In genomic region chr16:44976892-44977633, GRCm38 (mm10) we compare ENCODE assay signal across 32 mouse cellular contexts. TPM values are rescaled to one million over a fixed set of nuclear protein-coding genes. Genes with fewer than 3 reads are reported as not detected.
A peak's percentile ranks its signal among the peaks of the same experiment; 100 is the strongest.
DNase-seq lines count a peak whose midpoint lies in the region; ATAC-seq and TF ChIP-seq lines count a peak whose summit lies in the region.
"Had no signal": no experiment of that assay in that cellular context is flagged by ENCODE, and none has a peak within 500 bp of the region (broad histone marks: within the 10 kb centered on the region; RNA-seq: fewer than 3 reads in every experiment).

No protein-coding gene starts in this region.

- 35% methylated on average over 6 of the region's 6 CpGs for WGBS in lung, embryonic 16.5 days
- 34% methylated on average over 6 of the region's 6 CpGs for WGBS in limb, embryonic 11.5 days
- 28% methylated on average over 6 of the region's 6 CpGs for WGBS in stomach, postnatal 0 days

- peak; percentile 68; the same call in 1 of the 2 replicates for ATAC-seq in lung, embryonic 16.5 days (ENCODE audit: low read depth)
- peak; percentile 89 for ATAC-seq in limb, embryonic 11.5 days (ENCODE audit: insufficient number of reproducible peaks, low FRiP score, low TSS enrichment, low read depth)
- ATAC-seq in stomach, postnatal 0 days (ENCODE audit: low FRiP score, low TSS enrichment): peak; percentile 88
- no peak for ATAC-seq in megakaryocyte-erythroid progenitor cell, adult 5-6 weeks (replicated peaks; ENCODE audit: low FRiP score, low TSS enrichment, poor library complexity, severe bottlenecking)
- ATAC-seq: activated CD4-positive, CD25-positive, alpha-beta regulatory T cell, adult 4 months; CD4-positive, CD25-positive, alpha-beta regulatory T cell, adult 4 months had no signal

- H3K9me3 ChIP-seq in lung, embryonic 16.5 days (ENCODE audit: control insufficient read depth, low read length): no peaks in the 10 kb centered on the region
- no peaks in the 10 kb centered on the region for H3K9me3 ChIP-seq in limb, embryonic 11.5 days (ENCODE audit: control insufficient read depth, low read length)
- H3K9me3 ChIP-seq in stomach, postnatal 0 days (ENCODE audit: control insufficient read depth, low read length): no peaks in the 10 kb centered on the region
- H3K9me3 ChIP-seq: G1E; hindbrain, embryonic 12.5 days; neural tube, embryonic 13.5 days had no signal

- no peak for TF ChIP-seq EP300 in stomach, postnatal 0 days (optimal IDR thresholded peaks at IDR 0.05)

- peaks cover 4% of the 10 kb centered on the region; the same call in 1 of the 2 replicates for H3K4me1 ChIP-seq in lung, embryonic 16.5 days (replicated peaks; ENCODE audit: control insufficient read depth, insufficient read depth, low read length)
- H3K4me1 ChIP-seq in limb, embryonic 11.5 days (ENCODE audit: control insufficient read depth, insufficient read depth, low read length): no peaks in the 10 kb centered on the region; the same call in 1 of the 2 replicates
- H3K4me1 ChIP-seq in stomach, postnatal 0 days (replicated peaks; ENCODE audit: control insufficient read depth, insufficient read depth): no peaks in the 10 kb centered on the region
- H3K4me1 ChIP-seq: embryonic facial prominence, embryonic 15.5 days; hindbrain, embryonic 12.5 days had no signal

- peak; percentile 17 for DNase-seq in embryo, embryonic 11 days
- no peak for DNase-seq in embryo, embryonic 9.5 days (ENCODE audit: extremely low spot score)
- DNase-seq in lung, postnatal 25 days (ENCODE audit: low spot score): no peak
- no peak for DNase-seq in limb, embryonic 11.5 days (ENCODE audit: low spot score)
- DNase-seq in stomach, postnatal 0 days (ENCODE audit: low spot score): no peak
- DNase-seq in spleen, postnatal 36 days (ENCODE audit: low spot score in 2 of 2): no peak
- DNase-seq: adrenal gland, postnatal 36 days; cerebellum, adult 2 months; cerebellum, postnatal 36 days; gastrocnemius, adult 2 months; heart, postnatal 10 days; layer of hippocampus, postnatal 36 days; lung, adult 18-20 months; midbrain, embryonic 14.5 days; right cerebral cortex, adult 18-20 months; thymus, adult 18-20 months had no signal

- no peak overlapping the region for H3K9ac ChIP-seq in lung, embryonic 16.5 days (ENCODE audit: low read length)
- H3K9ac ChIP-seq in limb, embryonic 11.5 days (ENCODE audit: low read length): no peak overlapping the region
- H3K9ac ChIP-seq in stomach, postnatal 0 days (ENCODE audit: low read length): no peak overlapping the region
- H3K9ac ChIP-seq: embryonic facial prominence, embryonic 15.5 days; hindbrain, embryonic 12.5 days; neural tube, embryonic 13.5 days had no signal

- no peaks in the 10 kb centered on the region for H3K36me3 ChIP-seq in lung, embryonic 16.5 days (ENCODE audit: control insufficient read depth, insufficient read depth, low read length)
- no peaks in the 10 kb centered on the region for H3K36me3 ChIP-seq in limb, embryonic 11.5 days (ENCODE audit: control insufficient read depth, insufficient read depth, low read length)
- no peaks in the 10 kb centered on the region for H3K36me3 ChIP-seq in stomach, postnatal 0 days (ENCODE audit: control insufficient read depth, insufficient read depth, low read length)
- H3K36me3 ChIP-seq: embryonic facial prominence, embryonic 15.5 days; G1E; hindbrain, embryonic 12.5 days; neural tube, embryonic 13.5 days had no signal

- H3K27me3 ChIP-seq in lung, embryonic 16.5 days (ENCODE audit: control insufficient read depth, insufficient read depth, low read depth, low read length): no peaks in the 10 kb centered on the region
- H3K27me3 ChIP-seq in limb, embryonic 11.5 days (ENCODE audit: control insufficient read depth, insufficient read depth, low read length): no peaks in the 10 kb centered on the region
- no peaks in the 10 kb centered on the region for H3K27me3 ChIP-seq in stomach, postnatal 0 days (ENCODE audit: control insufficient read depth, insufficient read depth, low read length)
- H3K27me3 ChIP-seq: embryonic facial prominence, embryonic 15.5 days; hindbrain, embryonic 12.5 days; neural tube, embryonic 13.5 days had no signal

- H3K4me3 ChIP-seq in lung, embryonic 16.5 days (ENCODE audit: low read length): no peak overlapping the region
- no peak overlapping the region for H3K4me3 ChIP-seq in limb, embryonic 11.5 days (ENCODE audit: low read depth, low read length)
- no peak overlapping the region for H3K4me3 ChIP-seq in stomach, postnatal 0 days (ENCODE audit: low read depth, low read length)
- H3K4me3 ChIP-seq: embryonic facial prominence, embryonic 15.5 days; gastrocnemius, adult 2 months; hindbrain, embryonic 12.5 days; layer of hippocampus, adult 2 months; neural tube, embryonic 13.5 days had no signal

- no peak for TF ChIP-seq CTCF in stomach, postnatal 0 days (IDR thresholded peaks at IDR 0.05; ENCODE audit: low read depth)

- H3K4me2 ChIP-seq in lung, embryonic 16.5 days (ENCODE audit: low read depth, low read length): no peak overlapping the region
- H3K4me2 ChIP-seq in limb, embryonic 11.5 days (ENCODE audit: low read depth, severe bottlenecking): no peak overlapping the region
- no peak overlapping the region for H3K4me2 ChIP-seq in stomach, postnatal 0 days (replicated peaks; ENCODE audit: low read depth)
- H3K4me2 ChIP-seq: embryonic facial prominence, embryonic 15.5 days; heart, embryonic 11.5 days; hindbrain, embryonic 12.5 days; liver, embryonic 11.5 days; neural tube, embryonic 13.5 days had no signal

- no peak overlapping the region for H3K27ac ChIP-seq in lung, embryonic 16.5 days (ENCODE audit: low read length)
- H3K27ac ChIP-seq in limb, embryonic 11.5 days (replicated peaks; ENCODE audit: low read depth, low read length): no peak overlapping the region
- H3K27ac ChIP-seq in stomach, postnatal 0 days (replicated peaks): no peak overlapping the region
- H3K27ac ChIP-seq: embryonic facial prominence, embryonic 15.5 days; gastrocnemius, adult 2 months; hindbrain, embryonic 12.5 days; kidney, postnatal 0 days; layer of hippocampus, adult 2 months; macrophage; neural tube, embryonic 13.5 days had no signal

RNA-seq across cellular contexts. Expression of gene Cd200r3, which starts 33.6 kb away (rescaled TPM):
- 0.40 and 0.48 TPM in 2 replicates for polyA plus RNA-seq in lung, embryonic 16.5 days (2015; fragmentation: Nextera tagmentation; extraction: Ambion mirVana)
- polyA plus RNA-seq in limb, embryonic 11.5 days (2014; fragmentation: Nextera tagmentation; extraction: Ambion mirVana): not detected in 2 replicates
- polyA plus RNA-seq in stomach, postnatal 0 days (2015; fragmentation: Nextera tagmentation; extraction: Ambion mirVana): 0.61 and 0.93 TPM in 2 replicates
- not detected in 2 replicates for total RNA-seq in megakaryocyte-erythroid progenitor cell, adult 5-6 weeks (2014; fragmentation: Nextera tagmentation)
- total RNA-seq in megakaryocyte-erythroid progenitor cell, adult 5-6 weeks (2017): 0.05 and 0.27 TPM in 2 replicates
- total RNA-seq: adrenal gland, postnatal 36 days; gastrocnemius, adult 2 months; heart, postnatal 10 days; layer of hippocampus, adult 2 months; layer of hippocampus, postnatal 36 days; left cerebral cortex, postnatal 14 days had no signal
- polyA plus RNA-seq: cerebellum, adult 2 months; gonadal fat pad, adult 2 months; hindbrain, embryonic 12.5 days; intestine, embryonic 14.5 days; midbrain, embryonic 14.5 days; neural tube, embryonic 13.5 days had no signal
